Mouse (Mus musculus): ENCODE results near the gene Pcsk5. TPM values are rescaled to one million over a fixed set of nuclear protein-coding genes. Genes with fewer than 3 reads are reported as not detected.

Pcsk5 gene
- polyA plus RNA-seq, 1 experiment: 1.7 TPM

DNA sequence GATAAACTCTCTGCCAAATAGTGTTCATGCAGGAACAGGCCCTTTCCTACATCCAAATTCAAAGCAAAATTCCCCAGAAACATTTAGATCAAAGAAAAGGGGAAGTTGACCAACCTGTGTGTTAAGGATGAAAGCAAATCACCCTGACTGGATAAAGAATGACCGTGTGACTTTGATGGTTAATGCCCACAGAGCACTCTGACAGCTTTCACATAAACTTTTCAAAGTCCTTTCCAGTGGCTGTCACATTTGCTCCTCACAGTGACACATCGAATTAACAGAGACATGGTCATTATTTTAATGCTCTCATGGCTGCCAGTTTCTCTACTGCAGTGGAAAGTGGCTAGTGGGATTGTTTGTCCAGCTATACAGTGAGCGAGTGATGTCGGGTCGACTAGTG lies 8.5 kb upstream of the Pcsk5 start:
- Histone ChIP-seq H3K4me1 (ENCODE audit: control insufficient read depth, insufficient read depth, low read length) (no peaks in the 10 kb centered on the region), H3K27me3 (ENCODE audit: control insufficient read depth, insufficient read depth, low read length) (no peaks in the 10 kb centered on the region), H3K27ac (ENCODE audit: insufficient read depth, low read length) (no peak overlapping the region), H3K4me3 (replicated peaks; ENCODE audit: insufficient read depth, low read depth, low read length) (no peak overlapping the region)
- TF ChIP-seq CTCF (IDR thresholded peaks at IDR 0.05; ENCODE audit: borderline replicate concordance, insufficient read depth, low read depth, low read length) (no peak), POLR2A (IDR thresholded peaks at IDR 0.05; ENCODE audit: borderline replicate concordance, insufficient read depth, low read length) (no peak)
- DNase-seq: no peak
- 35% methylated on average over 5 of the region's 5 CpGs for WGBS

DNA sequence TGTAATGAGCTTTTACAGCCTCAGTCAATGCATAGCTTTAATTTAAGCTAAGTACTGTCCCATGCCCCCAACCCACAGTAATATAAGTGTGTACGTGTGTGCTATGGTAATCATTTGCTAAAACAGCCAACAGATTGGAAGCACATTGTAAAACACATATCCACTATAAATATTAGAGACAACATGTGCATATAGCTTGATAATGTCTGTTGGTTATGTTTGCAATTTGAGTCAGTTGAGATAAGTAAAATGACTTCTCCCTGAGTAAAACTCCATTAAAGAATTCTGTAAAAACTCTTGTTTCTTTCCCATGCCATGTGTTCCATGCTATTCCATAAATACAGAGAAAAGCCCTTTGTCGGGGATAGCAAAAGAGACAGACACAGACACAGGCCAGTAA lies 4.2 kb upstream of the Pcsk5 start:
- H3K27me3 ChIP-seq (ENCODE audit: control insufficient read depth, insufficient read depth, low read length): no peaks in the 10 kb centered on the region; the same call in 1 of the 2 replicates
- H3K4me3 ChIP-seq (replicated peaks; ENCODE audit: insufficient read depth, low read depth, low read length): no peak overlapping the region
- TF ChIP-seq POLR2A (IDR thresholded peaks at IDR 0.05; ENCODE audit: borderline replicate concordance, insufficient read depth, low read length) (no peak), CTCF (IDR thresholded peaks at IDR 0.05; ENCODE audit: borderline replicate concordance, insufficient read depth, low read depth, low read length) (no peak)
- no peak overlapping the region for H3K27ac ChIP-seq (ENCODE audit: insufficient read depth, low read length)
- DNase-seq: no peak
- WGBS: 94% methylated on average over 2 of the region's 2 CpGs
- H3K4me1 ChIP-seq (ENCODE audit: control insufficient read depth, insufficient read depth, low read length): no peaks in the 10 kb centered on the region

DNA sequence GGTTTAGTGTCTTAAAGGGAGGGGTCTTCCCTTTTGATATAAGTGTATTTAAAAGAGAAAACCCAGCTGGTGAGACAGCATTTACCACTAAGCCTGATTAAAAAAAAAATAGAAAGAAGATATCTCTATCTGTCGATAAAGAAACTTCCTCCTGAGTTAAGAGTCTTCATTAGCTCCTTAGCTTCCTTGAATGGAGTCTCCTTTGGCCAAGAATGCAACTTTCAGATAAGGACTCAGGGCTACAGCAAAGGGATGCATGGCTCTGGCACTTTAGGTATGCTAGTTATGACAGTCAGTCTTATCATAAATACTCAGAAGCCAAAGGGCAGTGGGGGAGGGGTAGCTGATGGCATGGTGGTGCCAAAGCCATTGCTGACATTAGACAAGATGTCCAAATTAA lies 2.4 kb upstream of the Pcsk5 start:
- TF ChIP-seq POLR2A (IDR thresholded peaks at IDR 0.05; ENCODE audit: borderline replicate concordance, insufficient read depth, low read length): no peak
- no peak for TF ChIP-seq CTCF (IDR thresholded peaks at IDR 0.05; ENCODE audit: borderline replicate concordance, insufficient read depth, low read depth, low read length)
- WGBS: 92% methylated on average over 1 of the region's 1 CpGs
- H3K4me3 ChIP-seq (replicated peaks; ENCODE audit: insufficient read depth, low read depth, low read length): no peak overlapping the region
- H3K27ac ChIP-seq (ENCODE audit: insufficient read depth, low read length): no peak overlapping the region
- H3K4me1 ChIP-seq (ENCODE audit: control insufficient read depth, insufficient read depth, low read length): no peaks in the 10 kb centered on the region
- no peaks in the 10 kb centered on the region; the same call in 1 of the 2 replicates for H3K27me3 ChIP-seq (ENCODE audit: control insufficient read depth, insufficient read depth, low read length)
- DNase-seq: no peak

DNA sequence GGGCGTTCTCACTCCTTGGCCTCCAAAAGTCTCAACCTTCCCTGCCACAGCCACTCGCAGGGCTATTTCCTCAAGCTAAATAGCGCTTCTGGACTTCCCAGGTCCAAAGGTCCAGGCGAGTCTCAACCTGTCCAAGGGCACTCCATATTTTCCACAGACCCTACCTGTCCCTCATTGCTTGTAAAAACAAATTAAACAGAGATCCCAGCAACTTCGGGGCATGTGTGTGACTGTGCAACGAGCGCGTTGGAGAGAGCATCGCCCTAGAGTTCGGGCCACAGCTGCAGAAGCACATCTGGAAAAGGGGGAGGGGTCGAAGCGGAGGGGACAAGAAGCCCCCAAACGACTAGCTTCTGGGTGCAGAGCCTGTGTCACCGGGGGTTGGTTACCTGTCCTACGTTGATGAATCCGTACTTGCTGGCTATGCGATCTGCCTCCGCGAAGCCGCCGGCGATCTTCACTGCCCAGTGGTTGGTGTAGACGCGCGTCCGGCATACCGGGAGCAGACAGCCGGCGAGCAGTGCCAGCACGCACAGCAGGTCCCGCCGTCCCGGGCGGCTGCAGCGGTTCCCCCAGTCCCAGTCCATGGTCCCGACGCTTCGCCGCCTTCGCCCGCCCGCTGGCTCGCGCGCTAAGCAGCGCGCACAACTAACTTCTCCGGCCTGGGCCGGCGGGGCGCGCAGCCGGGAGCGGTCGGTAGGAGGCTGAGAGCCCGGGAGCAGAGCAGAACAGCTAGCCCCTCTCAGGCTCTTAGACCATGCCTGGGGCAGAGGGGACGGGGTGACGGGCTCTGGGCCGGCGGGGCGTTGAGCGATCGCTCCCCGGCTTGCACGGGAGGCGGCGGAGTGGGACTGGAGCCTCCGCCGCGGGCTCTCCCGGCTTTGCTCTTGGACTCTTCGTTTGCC lies 614 bp downstream of the Pcsk5 start:
- WGBS: under 1% methylated on average over 72 of the region's 72 CpGs
- Histone ChIP-seq H3K27ac (ENCODE audit: insufficient read depth, low read length) (no peak overlapping the region), H3K4me3 (replicated peaks; ENCODE audit: insufficient read depth, low read depth, low read length) (peak overlapping the region; percentile 49), H3K27me3 (ENCODE audit: control insufficient read depth, insufficient read depth, low read length) (no peaks in the 10 kb centered on the region; the same call in 1 of the 2 replicates), H3K4me1 (ENCODE audit: control insufficient read depth, insufficient read depth, low read length) (no peaks in the 10 kb centered on the region)
- DNase-seq: peak; percentile 30 to 56
- TF ChIP-seq POLR2A (IDR thresholded peaks at IDR 0.05; ENCODE audit: borderline replicate concordance, insufficient read depth, low read length) (no peak), CTCF (IDR thresholded peaks at IDR 0.05; ENCODE audit: borderline replicate concordance, insufficient read depth, low read depth, low read length) (no peak)

DNA sequence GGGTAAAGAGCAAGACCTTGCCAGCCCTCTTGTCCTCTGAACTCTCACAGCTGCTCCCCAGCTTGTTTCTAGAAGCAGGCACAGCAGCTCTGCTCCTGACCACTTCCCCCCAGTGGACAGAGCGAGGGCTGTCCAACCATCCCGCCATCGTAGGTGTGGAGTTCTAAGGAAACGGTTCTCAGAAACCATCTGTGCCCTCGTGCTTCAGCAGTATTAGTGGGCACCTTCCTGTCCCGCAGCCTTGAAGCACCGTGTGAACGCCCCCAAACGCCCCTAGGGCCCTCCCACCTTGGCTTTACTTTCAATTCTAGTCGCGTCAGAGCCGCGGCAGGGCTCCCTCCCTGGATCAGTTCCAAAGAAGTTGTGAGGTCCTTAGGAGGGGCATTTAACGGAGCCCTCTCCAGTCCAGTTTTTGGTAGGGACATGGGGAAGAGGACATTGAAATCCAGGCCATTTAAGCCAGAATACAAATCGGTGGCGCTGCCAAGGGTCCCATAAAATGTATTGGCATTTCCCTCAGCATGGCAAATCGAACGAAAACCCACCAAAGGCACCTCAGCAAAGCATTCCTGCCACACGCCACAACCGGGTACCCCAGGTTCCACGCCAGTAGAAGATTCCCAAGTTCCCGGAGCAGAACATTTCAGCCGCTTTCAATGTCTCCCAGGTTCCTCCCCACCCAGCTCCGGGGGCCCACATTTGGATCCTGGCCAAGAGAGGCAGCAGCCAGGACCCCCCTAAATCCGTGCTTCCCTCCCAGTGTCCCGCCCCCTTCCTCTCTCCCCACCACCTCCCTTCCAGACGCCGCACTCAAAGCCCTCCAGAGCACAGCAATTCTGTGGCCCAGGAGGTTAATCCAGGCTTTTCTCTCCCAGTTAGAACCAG lies 1.5 kb downstream of the Pcsk5 start:
- 2% methylated on average over 28 of the region's 28 CpGs for WGBS
- Histone ChIP-seq H3K27me3 (ENCODE audit: control insufficient read depth, insufficient read depth, low read length) (no peaks in the 10 kb centered on the region; the same call in 1 of the 2 replicates), H3K4me3 (replicated peaks; ENCODE audit: insufficient read depth, low read depth, low read length) (peak overlapping the region; percentile 8), H3K27ac (ENCODE audit: insufficient read depth, low read length) (no peak overlapping the region), H3K4me1 (ENCODE audit: control insufficient read depth, insufficient read depth, low read length) (no peaks in the 10 kb centered on the region)
- TF ChIP-seq CTCF (IDR thresholded peaks at IDR 0.05; ENCODE audit: borderline replicate concordance, insufficient read depth, low read depth, low read length): no peak
- TF ChIP-seq POLR2A (IDR thresholded peaks at IDR 0.05; ENCODE audit: borderline replicate concordance, insufficient read depth, low read length): no peak
- peak; percentile 15 to 27 for DNase-seq

DNA sequence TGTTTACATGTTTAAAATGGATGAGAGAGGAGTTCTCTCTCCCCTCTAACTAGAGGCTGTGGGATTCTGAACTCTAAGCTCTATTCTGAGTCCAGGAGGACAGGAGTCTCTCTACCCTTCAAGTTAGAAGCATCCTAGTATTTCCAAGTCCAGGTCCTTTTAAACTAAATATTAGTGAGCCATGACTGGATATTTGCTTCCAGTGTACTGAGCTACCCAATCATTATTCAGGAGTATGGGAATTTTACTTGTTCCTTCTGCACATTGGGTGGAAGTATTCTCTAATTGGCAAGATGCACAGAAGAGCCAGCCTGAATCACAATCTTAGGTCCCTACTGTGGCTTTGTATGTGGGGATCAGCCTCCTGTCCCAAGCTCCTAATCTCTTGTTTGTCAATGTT lies 2.5 kb downstream of the Pcsk5 start:
- Histone ChIP-seq H3K4me3 (replicated peaks; ENCODE audit: insufficient read depth, low read depth, low read length) (no peak overlapping the region), H3K27me3 (ENCODE audit: control insufficient read depth, insufficient read depth, low read length) (no peaks in the 10 kb centered on the region; the same call in 1 of the 2 replicates), H3K4me1 (ENCODE audit: control insufficient read depth, insufficient read depth, low read length) (no peaks in the 10 kb centered on the region), H3K27ac (ENCODE audit: insufficient read depth, low read length) (no peak overlapping the region)
- no peak for DNase-seq
- TF ChIP-seq POLR2A (IDR thresholded peaks at IDR 0.05; ENCODE audit: borderline replicate concordance, insufficient read depth, low read length): no peak
- TF ChIP-seq CTCF (IDR thresholded peaks at IDR 0.05; ENCODE audit: borderline replicate concordance, insufficient read depth, low read depth, low read length): no peak

DNA sequence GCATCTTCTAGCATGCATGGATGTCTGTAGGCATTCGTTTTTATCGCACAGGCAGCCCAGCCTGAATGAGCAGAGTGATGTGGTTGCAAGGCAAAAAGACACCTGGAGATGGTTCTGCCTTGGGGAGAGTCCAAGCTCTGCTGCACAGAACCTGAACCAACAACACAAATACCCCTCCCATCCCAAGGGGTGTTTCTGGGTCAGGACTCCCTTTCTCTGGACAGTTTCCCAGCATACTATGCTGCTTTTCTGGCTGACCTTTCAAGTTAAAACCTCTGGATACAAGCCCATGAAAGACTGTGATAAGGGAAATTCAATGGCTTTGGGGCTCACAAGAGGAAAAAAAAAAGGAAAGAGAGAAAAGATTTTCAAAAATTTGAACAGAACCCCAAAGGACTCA lies 6.1 kb downstream of the Pcsk5 start:
- DNase-seq: no peak
- no peak for TF ChIP-seq POLR2A (IDR thresholded peaks at IDR 0.05; ENCODE audit: borderline replicate concordance, insufficient read depth, low read length)
- TF ChIP-seq CTCF (IDR thresholded peaks at IDR 0.05; ENCODE audit: borderline replicate concordance, insufficient read depth, low read depth, low read length): no peak
- Histone ChIP-seq H3K4me1 (ENCODE audit: control insufficient read depth, insufficient read depth, low read length) (no peaks in the 10 kb centered on the region), H3K4me3 (replicated peaks; ENCODE audit: insufficient read depth, low read depth, low read length) (no peak overlapping the region), H3K27me3 (ENCODE audit: control insufficient read depth, insufficient read depth, low read length) (no peaks in the 10 kb centered on the region; the same call in 1 of the 2 replicates), H3K27ac (ENCODE audit: insufficient read depth, low read length) (no peak overlapping the region)
- 81% methylated on average over 2 of the region's 2 CpGs for WGBS
